Mouse (Mus musculus) G1E (cell line): Measurements from ENCODE around the gene Coro7.

Experiments used
- CTCF ChIP-seq: IDR thresholded peaks from 2 replicates; pipeline ENCODE4 v1.5.1; 2012; ENCODE audit warnings: low read depth, low read length, inconsistent platforms, mixed read lengths
- TAL1 ChIP-seq: conservative IDR thresholded peaks from 2 replicates; pipeline ENCODE4 v1.6.1; 2012; ENCODE audit warnings: low read depth, low read length, inconsistent platforms, mixed read lengths

DNA sequence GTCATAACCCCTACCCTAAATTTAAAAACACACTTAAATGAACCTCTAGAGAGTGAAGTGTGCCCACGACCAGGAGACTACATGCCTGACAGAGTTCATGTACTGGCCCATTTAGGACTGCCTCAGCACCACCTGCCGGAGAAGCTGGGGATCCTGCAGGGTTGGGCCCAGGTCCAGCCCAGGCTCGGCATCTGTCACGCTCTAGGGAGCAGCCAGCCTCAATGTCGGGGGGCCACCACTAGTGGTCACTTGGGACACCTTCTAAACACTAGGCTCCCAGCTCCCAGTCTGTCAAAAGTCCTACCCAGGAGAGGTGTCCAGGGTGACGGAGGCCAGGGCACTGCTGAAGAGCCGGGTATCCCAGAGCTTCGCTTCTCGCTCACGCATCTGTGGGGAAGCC lies 24.9 kb downstream of the Coro7 start:
- TF ChIP-seq CTCF = no peak
- no peak for TF ChIP-seq TAL1
